Mouse (Mus musculus) embryonic fibroblast, embryonic 13.5 days (primary cell): ENCODE results near the gene Stx18.

Source experiments
- CTCF ChIP-seq: IDR thresholded peaks from 2 replicates; pipeline ENCODE4 v1.5.1; 2011; ENCODE audit warnings: mild to moderate bottlenecking, control low read depth, low read length, moderate library complexity, borderline replicate concordance; ENCODE audit not compliant: insufficient read depth
- POLR2A ChIP-seq: IDR thresholded peaks from 2 replicates; pipeline ENCODE4 v1.6.1; 2011; ENCODE audit warnings: low read depth, mild to moderate bottlenecking, control low read depth, low read length, moderate library complexity

DNA sequence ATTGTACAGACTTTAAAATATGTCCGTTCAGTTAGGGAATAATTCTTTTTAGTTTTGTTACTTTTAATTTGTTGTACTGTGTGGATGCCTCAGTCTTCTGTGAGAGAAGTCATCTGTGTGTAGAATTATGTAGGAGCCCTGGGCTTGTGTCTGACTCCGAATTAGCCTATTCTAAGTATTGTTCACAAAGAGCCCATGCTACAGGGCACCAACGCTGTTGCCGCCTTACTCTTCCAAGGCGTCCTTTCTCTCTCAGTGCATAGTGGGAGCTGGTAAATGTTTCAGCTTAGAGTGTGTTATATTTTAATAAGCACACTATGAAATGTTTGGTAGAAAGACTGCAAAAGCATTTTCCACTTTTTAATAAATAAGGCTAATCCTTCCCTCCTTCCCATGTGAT, 44.8 kb downstream of the Stx18 start:
- TF ChIP-seq CTCF, result no peak
- no peak for TF ChIP-seq POLR2A
